Mouse (Mus musculus): ENCODE measurements around the gene Il31. TPM values are rescaled to one million over a fixed set of nuclear protein-coding genes. Genes with fewer than 3 reads are reported as not detected.
A peak's percentile ranks its signal among the peaks of the same experiment; 100 is the strongest.

Gene Il31
- total RNA-seq (2021): not detected
- not detected in 2 replicates for polyA plus RNA-seq (2012; rRNA removed)
- long read RNA-seq: 0 reads

- H3K4me3 ChIP-seq: no peak within 1 kb of the TSS
- no peak within 1 kb of the TSS for H3K27ac ChIP-seq
- DNase-seq: no peak
- peaks cover 7% of the 10 kb centered on the region for H3K4me1 ChIP-seq (ENCODE audit: control insufficient read depth, insufficient read depth, low read length)
- H3K27me3 ChIP-seq (ENCODE audit: control insufficient read depth, insufficient read depth, low read length): no peaks in the 10 kb centered on the region
- H3K79me2 ChIP-seq (replicated peaks; ENCODE audit: control insufficient read depth, insufficient read depth, low read length): no peaks in the 10 kb centered on the region
- WGBS: 11% methylated on average over 25 of the region's 25 CpGs
- H3K9ac ChIP-seq (ENCODE audit: low read depth, low read length): no peak within 1 kb of the TSS
- intact Hi-C loops (cut with DNase I): no loop called here
- TF ChIP-seq POLR2A (IDR thresholded peaks at IDR 0.05; ENCODE audit: insufficient read depth, low read depth, low read length) (no peak), EP300 (IDR thresholded peaks at IDR 0.05; ENCODE audit: insufficient read depth, low read depth, low read length) (no peak), CTCF (IDR thresholded peaks at IDR 0.05) (no peak)
- H3K36me3 ChIP-seq (ENCODE audit: control insufficient read depth, insufficient read depth, low read length): no peaks in the 10 kb centered on the region
Observed at GRCm38 (mm10) chr5:123489112-123489785, at the start of gene Il31, which contains the start of gene Lrrc43. Gene Il31 (minus strand): TSS chr5:123489489. Gene Lrrc43 (plus strand): TSS chr5:123489305.

GRCm38 (mm10) chr5:123533801-123534200 lies 44.5 kb upstream of the Il31 start:
- Histone ChIP-seq H3K79me2 (replicated peaks; ENCODE audit: control insufficient read depth, insufficient read depth, low read length) (no peaks in the 10 kb centered on the region), H3K4me1 (ENCODE audit: control insufficient read depth, insufficient read depth, low read length) (no peaks in the 10 kb centered on the region), H3K9ac (ENCODE audit: low read depth, low read length) (no peak overlapping the region), H3K27me3 (ENCODE audit: control insufficient read depth, insufficient read depth, low read length) (no peaks in the 10 kb centered on the region), H3K4me3 (no peak overlapping the region), H3K27ac (no peak overlapping the region), H3K36me3 (ENCODE audit: control insufficient read depth, insufficient read depth, low read length) (no peaks in the 10 kb centered on the region)
- WGBS: 86% methylated on average over 10 of the region's 10 CpGs
- TF ChIP-seq CTCF (IDR thresholded peaks at IDR 0.05) (no peak), POLR2A (IDR thresholded peaks at IDR 0.05; ENCODE audit: insufficient read depth, low read depth, low read length) (no peak), EP300 (IDR thresholded peaks at IDR 0.05; ENCODE audit: insufficient read depth, low read depth, low read length) (no peak)
- intact Hi-C loops (cut with DNase I): no loop called here
- peak; percentile 1 to 12 for DNase-seq

GRCm38 (mm10) chr5:123530056-123530455 lies 40.8 kb upstream of the Il31 start:
- DNase-seq: peak in 1 of 2 experiments; percentile 2
- H3K27me3 ChIP-seq (ENCODE audit: control insufficient read depth, insufficient read depth, low read length): no peaks in the 10 kb centered on the region
- no peaks in the 10 kb centered on the region for H3K36me3 ChIP-seq (ENCODE audit: control insufficient read depth, insufficient read depth, low read length)
- no peak overlapping the region for H3K9ac ChIP-seq (ENCODE audit: low read depth, low read length)
- H3K4me1 ChIP-seq (ENCODE audit: control insufficient read depth, insufficient read depth, low read length): no peaks in the 10 kb centered on the region
- WGBS: 88% methylated on average over 8 of the region's 8 CpGs
- TF ChIP-seq CTCF (IDR thresholded peaks at IDR 0.05) (no peak), POLR2A (IDR thresholded peaks at IDR 0.05; ENCODE audit: insufficient read depth, low read depth, low read length) (no peak), EP300 (IDR thresholded peaks at IDR 0.05; ENCODE audit: insufficient read depth, low read depth, low read length) (no peak)
- no peaks in the 10 kb centered on the region for H3K79me2 ChIP-seq (replicated peaks; ENCODE audit: control insufficient read depth, insufficient read depth, low read length)
- intact Hi-C loops (cut with DNase I): no loop called here
- no peak overlapping the region for H3K4me3 ChIP-seq
- no peak overlapping the region for H3K27ac ChIP-seq

- Histone ChIP-seq H3K36me3 (ENCODE audit: control insufficient read depth, insufficient read depth, low read length) (no peaks in the 10 kb centered on the region), H3K79me2 (replicated peaks; ENCODE audit: control insufficient read depth, insufficient read depth, low read length) (no peaks in the 10 kb centered on the region), H3K27me3 (ENCODE audit: control insufficient read depth, insufficient read depth, low read length) (no peaks in the 10 kb centered on the region), H3K4me1 (ENCODE audit: control insufficient read depth, insufficient read depth, low read length) (peaks cover 2% of the 10 kb centered on the region; the same call in 1 of the 2 replicates), H3K4me3 (no peak overlapping the region), H3K27ac (no peak overlapping the region), H3K9ac (ENCODE audit: low read depth, low read length) (no peak overlapping the region)
- 72% methylated on average over 7 of the region's 7 CpGs for WGBS
- peak; percentile 1 to 6 for DNase-seq
- TF ChIP-seq EP300 (IDR thresholded peaks at IDR 0.05; ENCODE audit: insufficient read depth, low read depth, low read length): no peak
- intact Hi-C loops (cut with DNase I): no loop called here
Observed at GRCm38 (mm10) chr5:123528641-123529040, 39.4 kb upstream of the Il31 start.

- no peak overlapping the region for H3K4me3 ChIP-seq
- H3K4me1 ChIP-seq (ENCODE audit: control insufficient read depth, insufficient read depth, low read length): peaks cover 5% of the 10 kb centered on the region; the same call in 1 of the 2 replicates
- WGBS: 91% methylated on average over 9 of the region's 9 CpGs
- H3K27me3 ChIP-seq (ENCODE audit: control insufficient read depth, insufficient read depth, low read length): no peaks in the 10 kb centered on the region
- peaks cover 3% of the 10 kb centered on the region; the same call in 1 of the 2 replicates for H3K36me3 ChIP-seq (ENCODE audit: control insufficient read depth, insufficient read depth, low read length)
- TF ChIP-seq EP300 (IDR thresholded peaks at IDR 0.05; ENCODE audit: insufficient read depth, low read depth, low read length): no peak
- TF ChIP-seq CTCF (IDR thresholded peaks at IDR 0.05): no peak
- TF ChIP-seq POLR2A (IDR thresholded peaks at IDR 0.05; ENCODE audit: insufficient read depth, low read depth, low read length): no peak
- H3K27ac ChIP-seq: no peak overlapping the region
- DNase-seq: peak; percentile 1 to 8
- H3K9ac ChIP-seq (ENCODE audit: low read depth, low read length): no peak overlapping the region
- intact Hi-C loops (cut with DNase I): no loop called here
- no peaks in the 10 kb centered on the region for H3K79me2 ChIP-seq (replicated peaks; ENCODE audit: control insufficient read depth, insufficient read depth, low read length)
Observed at GRCm38 (mm10) chr5:123525916-123526495, 36.7 kb upstream of the Il31 start.

- no peaks in the 10 kb centered on the region for H3K27me3 ChIP-seq (ENCODE audit: control insufficient read depth, insufficient read depth, low read length)
- H3K79me2 ChIP-seq (replicated peaks; ENCODE audit: control insufficient read depth, insufficient read depth, low read length): no peaks in the 10 kb centered on the region
- H3K4me1 ChIP-seq (ENCODE audit: control insufficient read depth, insufficient read depth, low read length): peaks cover 5% of the 10 kb centered on the region; the same call in 1 of the 2 replicates
- peaks cover 3% of the 10 kb centered on the region; the same call in 1 of the 2 replicates for H3K36me3 ChIP-seq (ENCODE audit: control insufficient read depth, insufficient read depth, low read length)
- H3K9ac ChIP-seq (ENCODE audit: low read depth, low read length): peak within 1 kb of the TSS; percentile 43; the same call in 1 of the 2 replicates
- TF ChIP-seq CTCF (IDR thresholded peaks at IDR 0.05): no peak
- no peak for TF ChIP-seq EP300 (IDR thresholded peaks at IDR 0.05; ENCODE audit: insufficient read depth, low read depth, low read length)
- TF ChIP-seq POLR2A (IDR thresholded peaks at IDR 0.05; ENCODE audit: insufficient read depth, low read depth, low read length): no peak
- DNase-seq: peak; percentile 1 to 12
- H3K4me3 ChIP-seq: peak within 1 kb of the TSS; percentile 98
- intact Hi-C loops (cut with DNase I): no loop called here
- no peak within 1 kb of the TSS; the same call in 1 of the 2 replicates for H3K27ac ChIP-seq
- WGBS: 90% methylated on average over 7 of the region's 7 CpGs
Observed at GRCm38 (mm10) chr5:123525281-123525680, 36.0 kb upstream of the Il31 start, which contains the start of gene Gm49027. Gene Gm49027 (minus strand): TSS chr5:123525488.
